Mouse (Mus musculus): Measurements from ENCODE around the gene Cd3eap.

Gene Cd3eap

DNA sequence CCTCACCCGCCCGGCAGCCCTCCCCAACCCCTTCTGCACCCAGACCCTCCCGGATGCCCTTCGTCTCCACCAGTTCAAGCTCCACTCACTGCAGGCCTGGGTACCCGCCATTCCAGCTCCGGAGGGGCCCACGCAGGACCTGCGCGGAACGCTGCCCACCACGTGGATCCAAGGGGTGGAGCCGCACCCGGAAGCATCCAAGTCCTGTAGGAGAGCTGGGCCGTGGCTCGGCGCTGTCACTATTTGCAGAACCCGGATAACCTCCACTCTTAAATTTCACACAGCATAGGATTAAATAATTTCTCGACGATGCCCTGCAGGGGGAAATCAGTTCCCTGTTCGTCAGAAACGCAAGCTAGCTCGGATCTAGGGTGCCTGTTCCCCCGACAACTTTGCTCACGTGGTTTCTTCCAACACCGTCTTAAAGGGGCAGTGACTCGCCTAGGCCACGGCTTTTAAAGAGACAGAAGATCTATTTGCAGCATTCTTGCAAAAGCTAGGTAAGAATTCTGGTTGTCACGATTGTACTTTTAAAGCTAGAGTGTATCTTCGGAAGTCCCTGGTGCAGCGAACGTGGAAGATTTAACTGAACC is at the start of gene Cd3eap, which contains the start of gene Ppp1r13l:
TSS of gene Cd3eap (minus strand) at position 185 of the 593 bp plus-strand sequence.
TSS of gene Ppp1r13l (plus strand) at position 451 of the 593 bp plus-strand sequence.
- peak; percentile 92 for DNase-seq (ENCODE audit: low read depth)

DNA sequence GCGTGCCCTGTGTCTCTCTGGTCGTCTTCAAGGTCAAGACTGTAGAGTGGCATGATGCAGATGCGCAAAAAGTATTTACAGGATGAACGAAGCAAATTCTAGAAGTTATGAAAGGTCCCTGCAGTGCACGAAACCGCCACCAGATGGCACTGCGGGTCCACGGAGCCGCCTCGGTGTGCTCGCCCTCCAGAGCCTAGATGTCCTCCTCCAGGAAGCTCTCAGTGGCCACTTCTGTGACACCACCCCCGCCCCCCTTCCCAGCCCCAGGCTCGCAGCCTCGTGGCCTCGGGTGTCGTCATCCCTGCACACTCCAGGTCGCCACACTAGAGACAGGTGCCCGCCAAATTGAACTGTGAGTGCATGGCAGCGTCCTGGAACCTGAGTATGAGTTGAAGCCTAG is 46.1 kb upstream of the Cd3eap start:
- peak; percentile 93 for DNase-seq (ENCODE audit: low read depth)

DNA sequence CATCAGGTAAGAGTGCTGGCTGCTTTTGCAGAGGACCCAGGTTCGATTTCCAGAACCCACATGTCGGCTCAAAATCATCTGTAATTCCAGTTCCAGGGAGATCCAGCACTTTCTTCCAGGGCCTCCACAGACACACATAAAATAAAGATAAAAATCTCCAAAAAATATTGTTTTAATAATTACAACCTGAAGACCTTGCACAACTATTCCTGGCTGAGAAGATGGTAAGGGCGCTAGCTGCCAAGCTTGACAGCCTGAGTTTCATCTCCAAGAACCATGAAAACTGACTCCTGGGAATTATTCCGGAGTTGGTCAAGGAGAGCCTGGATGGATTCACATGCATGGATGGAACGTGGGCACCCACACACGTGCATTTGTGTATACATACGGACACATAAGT is 45.2 kb upstream of the Cd3eap start, which contains the start of gene Ckm:
TSS of gene Ckm (plus strand) at position 301 of the 400 bp plus-strand sequence.
- no peak for DNase-seq (ENCODE audit: low read depth)

DNA sequence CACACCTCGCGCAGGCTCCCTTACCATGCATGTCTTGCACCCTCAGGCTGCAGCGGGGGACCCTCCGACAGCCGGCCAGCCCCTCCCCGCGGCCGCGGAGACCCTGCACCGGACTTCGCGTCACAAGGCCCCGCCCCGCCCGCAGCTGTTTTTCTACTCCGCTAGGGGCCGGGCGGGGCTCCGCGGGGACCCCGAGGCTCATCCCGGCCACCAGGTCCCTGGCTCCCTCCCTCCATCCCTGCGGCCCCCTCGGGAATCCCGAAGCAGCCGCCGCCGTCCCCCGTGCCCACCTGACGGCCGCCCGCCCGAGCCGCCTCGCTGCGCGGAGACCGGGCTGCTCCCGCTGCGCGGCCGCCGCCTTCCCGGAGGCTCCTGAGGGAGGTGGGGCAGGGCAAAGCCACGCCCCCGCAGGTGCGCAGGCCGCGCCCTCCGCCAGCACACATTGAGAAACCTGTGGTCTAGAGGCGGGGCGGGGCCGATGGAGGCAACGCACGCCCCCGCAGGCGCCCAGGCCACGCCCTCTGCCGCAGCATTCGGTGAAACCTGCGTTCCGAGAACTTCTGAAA is 44.5 kb upstream of the Cd3eap start, which contains the start of gene Klc3:
TSS of gene Klc3 (minus strand) at position 374 of the 566 bp plus-strand sequence.
- DNase-seq (ENCODE audit: low read depth) = peak; percentile 89

DNA sequence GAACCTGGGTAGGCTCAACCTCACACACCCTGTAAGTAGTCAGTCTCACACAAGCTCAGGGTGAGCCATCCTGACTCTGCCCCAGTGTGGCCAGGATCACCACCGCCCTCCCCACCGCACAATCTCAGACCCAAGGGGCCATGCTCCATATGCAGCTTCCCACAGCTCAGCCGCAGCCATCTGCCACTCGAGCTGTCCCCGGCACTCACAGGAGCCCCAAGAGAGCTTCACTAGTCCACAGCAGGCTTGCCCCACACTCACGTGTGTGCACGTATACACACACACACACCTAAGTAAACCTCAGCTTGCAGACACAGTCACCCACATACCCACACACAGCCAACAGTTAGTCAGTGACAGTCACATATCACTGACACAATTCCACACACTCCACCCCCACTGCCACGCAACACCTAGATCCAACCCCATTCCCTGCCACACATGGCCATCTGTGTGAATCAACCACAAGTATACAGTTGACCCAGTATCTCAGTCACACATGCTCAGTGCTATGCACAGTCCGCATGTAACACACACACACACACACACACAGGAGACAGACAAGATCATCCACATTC is 43.3 kb upstream of the Cd3eap start:
- DNase-seq (ENCODE audit: low read depth) = no peak

DNA sequence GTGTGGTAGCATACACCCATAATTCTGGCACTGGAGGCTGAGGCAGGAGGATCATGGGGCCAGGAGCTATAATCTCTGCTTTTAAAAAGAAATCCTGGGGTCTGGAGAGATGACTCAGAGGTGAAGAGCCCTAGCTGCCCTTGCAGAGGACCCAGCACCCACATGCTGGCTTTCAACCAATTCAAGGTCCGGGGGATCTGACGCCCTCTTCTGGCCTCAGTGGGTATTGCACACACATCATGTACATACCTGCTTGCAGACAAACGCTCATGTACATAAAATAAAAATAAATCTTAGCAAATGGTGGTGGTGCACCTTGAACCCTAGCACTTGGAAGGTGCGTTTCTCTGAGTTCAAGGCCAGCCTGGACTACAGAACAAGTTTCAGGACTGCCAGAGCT is 41.7 kb upstream of the Cd3eap start:
- DNase-seq (ENCODE audit: low read depth) = no peak

DNA sequence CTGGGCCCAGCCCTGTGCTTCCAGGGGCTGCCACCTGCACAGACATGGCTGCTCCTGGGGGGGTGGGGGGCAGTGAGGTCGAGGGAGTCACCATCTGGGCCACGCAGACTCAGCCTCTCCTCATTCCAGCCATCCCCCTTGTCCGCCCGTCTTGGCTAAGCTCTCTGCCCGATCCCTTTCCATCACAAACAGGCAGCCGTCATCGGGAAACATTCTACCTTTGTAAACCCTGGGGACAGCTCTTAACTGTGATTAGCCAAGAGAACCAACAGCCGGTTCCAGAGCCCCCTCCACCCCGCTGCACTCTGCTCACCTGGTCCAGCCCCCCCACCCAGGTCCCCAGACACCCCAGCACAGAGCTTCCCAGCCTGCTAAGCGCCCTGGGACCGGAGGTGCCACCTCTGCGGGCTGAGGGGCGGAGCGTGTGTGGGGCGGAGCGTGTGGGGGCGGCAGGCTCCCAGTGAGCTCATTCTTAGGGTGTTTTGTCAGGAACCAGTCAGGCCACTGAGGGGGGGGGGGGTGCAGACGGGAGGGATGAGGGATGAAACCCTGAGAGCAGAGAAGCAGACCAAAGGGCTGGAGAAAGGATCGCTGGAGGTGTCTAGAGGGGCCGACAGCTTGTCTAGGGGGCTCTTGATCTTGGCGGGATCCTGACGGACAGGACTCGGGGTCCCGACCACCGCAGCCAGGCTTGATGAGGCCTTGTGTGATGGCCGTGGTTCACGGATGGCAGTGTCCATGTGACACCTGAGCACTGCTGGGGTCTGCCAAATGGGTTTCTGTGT is 40.4 kb upstream of the Cd3eap start:
- peak; percentile 75 for DNase-seq (ENCODE audit: low read depth)

DNA sequence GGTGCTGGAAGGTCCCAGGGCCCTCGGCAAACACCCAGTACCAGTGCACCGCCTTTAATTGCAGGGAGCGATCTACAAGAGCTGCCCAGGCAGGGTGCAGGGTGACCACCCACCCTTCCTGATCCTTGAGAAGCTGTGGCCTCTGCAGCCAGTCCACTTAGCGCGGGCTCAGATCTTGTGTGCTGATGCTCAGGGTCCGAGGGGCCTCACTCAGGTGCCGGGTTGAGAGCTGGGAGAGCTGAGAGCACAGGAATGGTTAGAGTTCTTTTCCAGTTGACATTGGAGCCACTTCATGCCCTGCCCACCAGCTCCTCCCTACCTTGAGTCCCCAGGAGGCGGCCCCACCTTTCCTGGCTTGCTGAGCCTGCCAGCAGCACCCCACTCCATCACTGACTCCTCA is 35.2 kb upstream of the Cd3eap start:
- no peak for DNase-seq (ENCODE audit: low read depth)

DNA sequence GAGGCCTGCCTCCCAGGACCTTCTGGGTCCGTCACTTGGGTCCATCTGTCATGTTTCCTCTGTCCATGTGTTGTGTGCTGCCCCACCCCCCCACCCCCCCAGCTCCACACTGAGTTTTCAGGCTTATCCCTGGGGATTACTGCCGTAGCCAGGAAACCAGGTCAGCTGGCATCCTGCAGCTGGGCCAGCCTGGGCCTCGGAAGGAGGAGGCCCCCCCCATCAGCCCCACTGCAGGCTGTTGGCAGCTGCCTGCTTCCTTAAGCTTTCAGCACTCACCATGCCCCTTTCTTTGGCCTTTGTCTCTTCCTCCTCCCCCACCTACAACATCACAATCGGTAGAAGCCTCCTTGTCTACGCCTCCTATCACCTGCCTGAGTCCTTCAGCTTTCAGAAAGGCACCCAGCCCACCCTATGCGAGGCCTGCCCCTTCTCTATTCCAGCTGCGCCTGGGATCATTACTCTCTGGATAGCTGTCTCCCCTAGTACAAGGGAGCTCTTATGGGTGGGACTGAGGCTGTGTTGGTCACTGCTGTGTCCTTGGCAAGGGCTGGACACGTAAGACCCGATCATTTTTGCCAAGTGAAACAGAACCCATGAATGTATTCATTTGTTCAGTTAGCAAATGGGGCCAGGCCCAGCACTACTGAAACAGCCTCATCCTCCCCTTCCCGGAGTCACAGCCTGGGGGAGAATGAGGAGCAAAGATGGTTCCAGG is 29.6 kb upstream of the Cd3eap start:
- no peak for DNase-seq (ENCODE audit: low read depth)

DNA sequence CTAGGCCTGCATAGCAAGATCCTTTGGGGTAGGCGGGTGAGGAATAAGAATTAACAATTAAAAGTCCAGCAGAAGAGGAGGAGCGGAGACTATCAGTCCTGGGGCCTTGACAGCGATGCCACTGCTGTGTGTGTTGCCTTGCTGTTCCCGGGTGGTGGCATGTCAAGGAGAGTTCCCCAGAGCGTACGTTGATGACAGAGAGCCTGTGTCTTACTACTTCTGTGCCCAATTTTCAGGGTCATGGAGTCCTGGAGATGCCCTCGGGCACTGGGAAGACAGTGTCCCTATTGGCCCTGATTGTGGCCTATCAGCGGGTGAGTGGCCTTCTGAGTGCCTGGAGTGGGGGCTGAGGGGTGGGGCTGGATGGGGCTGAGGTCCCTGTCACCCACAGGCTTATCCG is 24.4 kb upstream of the Cd3eap start:
- DNase-seq (ENCODE audit: low read depth) = no peak

DNA sequence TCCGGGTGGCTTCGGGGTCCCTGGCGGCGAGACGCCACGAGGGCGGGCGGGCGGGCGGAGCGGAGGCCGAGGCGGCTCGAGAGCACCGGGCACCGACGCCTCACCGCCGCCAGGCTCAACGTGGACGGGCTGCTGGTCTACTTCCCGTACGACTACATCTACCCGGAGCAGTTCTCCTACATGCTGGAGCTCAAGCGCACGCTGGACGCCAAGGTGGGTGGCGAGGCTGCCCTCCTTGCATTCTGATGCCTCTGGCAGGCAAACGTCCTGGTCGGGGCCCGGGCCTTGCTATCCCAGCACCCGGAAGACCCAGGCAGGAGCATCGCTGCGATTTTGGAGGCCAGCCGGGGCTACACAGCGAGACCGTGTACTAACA is 22.9 kb upstream of the Cd3eap start:
- DNase-seq (ENCODE audit: low read depth) = no peak

DNA sequence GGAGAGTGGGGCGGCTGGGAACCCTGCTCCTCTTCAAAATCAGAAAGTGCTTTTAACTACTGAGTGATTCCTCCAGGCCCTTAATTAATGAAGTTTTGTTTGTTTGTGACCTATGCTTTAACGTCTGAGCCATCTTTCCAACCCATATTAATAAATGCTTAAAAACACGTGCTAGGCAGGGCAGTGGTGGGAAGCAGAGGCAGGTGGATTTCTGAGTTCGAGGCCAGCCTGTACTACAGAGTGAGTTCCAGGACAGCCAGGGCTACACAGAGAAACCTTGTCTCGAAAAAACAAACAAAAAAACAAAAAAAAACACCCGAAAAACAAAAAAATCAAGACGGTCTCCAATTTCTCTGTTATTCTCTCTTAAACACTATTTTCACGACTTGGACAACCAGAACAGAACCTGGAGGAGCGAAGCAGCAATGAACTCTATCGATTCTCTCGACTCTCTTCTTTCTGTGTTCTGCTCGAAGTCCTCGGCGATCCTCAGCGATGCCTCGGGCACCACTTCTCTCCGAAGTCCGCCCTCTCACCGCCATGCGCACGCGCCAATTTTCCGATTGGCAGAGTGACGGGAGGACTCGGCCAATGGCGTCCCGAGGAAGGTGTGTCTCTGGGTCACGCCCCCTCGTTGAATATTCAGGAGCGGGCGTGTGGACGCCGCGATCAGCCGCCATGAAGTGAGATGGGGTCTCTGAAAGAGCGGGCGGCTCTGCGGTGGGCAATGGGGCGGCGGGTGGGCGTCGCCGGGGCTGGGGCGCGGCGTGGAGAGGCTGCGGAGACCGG is 22.3 kb upstream of the Cd3eap start, which contains the start of gene Ercc2:
TSS of gene Ercc2 (plus strand) at position 634 of the 789 bp plus-strand sequence.
- DNase-seq (ENCODE audit: low read depth) = peak; percentile 99

DNA sequence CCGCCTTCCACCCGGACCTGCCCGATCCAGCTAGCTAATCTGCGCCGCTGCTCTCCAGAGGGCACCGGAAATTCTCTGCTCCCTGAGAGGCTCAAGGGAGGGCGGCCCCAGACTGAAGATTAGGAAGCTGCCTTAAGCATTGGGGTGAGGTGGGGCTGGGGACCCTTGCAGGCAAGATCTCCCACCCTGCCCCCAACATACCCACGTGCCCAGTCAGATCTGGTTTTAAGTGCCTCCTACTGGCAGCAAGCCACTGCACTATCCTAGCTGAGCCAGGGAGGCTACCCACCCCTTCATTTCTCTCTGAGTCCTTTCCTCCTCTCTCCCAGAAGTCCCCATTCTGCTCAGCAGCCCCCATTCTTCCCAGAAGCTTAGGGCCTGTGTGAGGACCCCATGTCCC is 18.8 kb upstream of the Cd3eap start:
- DNase-seq (ENCODE audit: low read depth) = no peak

DNA sequence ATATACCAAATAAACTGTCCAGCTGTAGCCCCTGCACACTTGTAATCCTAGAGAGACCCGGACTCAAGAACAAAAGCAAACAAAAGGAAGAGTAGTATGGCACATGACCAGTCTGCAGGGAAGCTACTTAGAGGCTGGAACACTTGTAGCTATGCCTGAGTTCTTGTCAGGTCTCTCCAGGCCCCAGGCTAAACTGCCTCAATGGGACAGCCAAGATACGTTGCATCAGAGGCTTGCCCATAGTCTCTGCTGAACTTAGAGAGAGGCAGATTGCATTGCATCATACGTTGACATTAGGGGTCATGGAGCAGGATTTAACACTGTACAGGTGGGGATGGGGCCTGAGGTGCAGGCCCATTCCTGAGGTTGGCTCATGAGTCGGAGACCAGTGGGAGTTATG is 16.7 kb upstream of the Cd3eap start:
- DNase-seq (ENCODE audit: low read depth) = no peak

DNA sequence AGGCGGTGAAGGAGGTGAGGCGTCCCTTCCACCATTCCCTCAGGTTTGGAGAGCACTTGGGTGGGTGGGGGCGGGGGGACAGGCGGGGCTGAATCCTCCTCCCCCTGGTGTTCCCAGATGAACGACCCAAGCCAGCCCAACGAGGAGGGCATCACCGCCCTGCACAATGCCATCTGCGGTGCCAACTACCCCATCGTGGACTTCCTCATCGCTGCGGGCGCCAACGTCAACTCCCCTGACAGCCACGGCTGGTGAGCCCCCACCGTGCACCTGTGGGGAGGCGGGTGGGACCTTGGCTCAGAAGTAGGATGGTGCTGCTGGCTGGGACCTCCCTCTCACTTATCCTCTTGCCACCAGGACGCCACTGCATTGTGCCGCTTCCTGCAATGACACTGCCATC is 16.1 kb upstream of the Cd3eap start:
- no peak for DNase-seq (ENCODE audit: low read depth)

DNA sequence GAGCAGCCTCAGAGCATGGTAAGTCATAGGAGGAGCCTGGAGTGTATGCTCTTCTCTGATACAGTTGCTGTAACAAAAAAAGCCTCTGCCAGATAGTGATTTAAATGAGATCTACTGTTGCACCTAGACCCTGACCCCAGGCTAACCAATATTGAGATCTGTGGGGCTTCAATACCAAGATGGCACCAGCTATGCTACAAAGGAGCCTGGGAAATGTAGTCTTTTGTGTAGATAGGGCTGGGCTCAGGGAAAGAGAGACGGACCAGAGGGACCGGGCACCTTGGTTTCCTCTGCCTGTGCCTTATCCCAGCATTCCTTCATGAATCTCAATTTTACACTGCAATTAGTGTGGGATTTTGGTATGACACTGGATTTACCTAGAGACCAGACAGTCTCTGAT is 14.1 kb upstream of the Cd3eap start:
- no peak for DNase-seq (ENCODE audit: low read depth)

DNA sequence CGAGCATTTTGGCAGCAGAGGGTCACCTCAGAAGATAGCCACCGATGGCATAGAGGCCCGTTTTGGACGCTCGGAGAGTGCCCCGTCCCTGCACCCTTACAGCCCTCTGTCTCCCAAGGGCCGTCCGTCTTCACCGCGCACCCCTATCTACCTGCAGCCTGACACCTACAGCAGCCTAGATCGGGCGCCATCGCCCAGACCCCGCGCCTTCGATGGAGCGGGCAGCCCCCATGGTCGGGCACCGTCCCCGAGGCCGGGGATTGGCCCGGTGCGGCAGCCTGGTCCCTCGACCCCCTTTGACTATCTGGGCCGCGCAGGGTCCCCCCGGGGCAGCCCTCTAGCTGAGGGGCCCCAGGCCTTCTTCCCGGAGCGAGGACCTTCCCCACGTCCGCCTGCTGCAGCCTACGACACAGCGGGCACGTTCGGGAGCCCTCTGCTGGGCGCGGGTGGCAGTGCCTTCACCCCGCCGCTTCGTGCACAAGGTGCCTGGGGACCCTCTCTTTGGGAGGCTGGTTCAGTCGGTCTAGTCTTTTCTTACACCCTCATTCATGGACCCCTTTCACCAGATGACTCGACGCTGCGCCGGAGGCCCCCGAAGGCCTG is 10.6 kb upstream of the Cd3eap start:
- DNase-seq (ENCODE audit: low read depth) = peak; percentile 82

DNA sequence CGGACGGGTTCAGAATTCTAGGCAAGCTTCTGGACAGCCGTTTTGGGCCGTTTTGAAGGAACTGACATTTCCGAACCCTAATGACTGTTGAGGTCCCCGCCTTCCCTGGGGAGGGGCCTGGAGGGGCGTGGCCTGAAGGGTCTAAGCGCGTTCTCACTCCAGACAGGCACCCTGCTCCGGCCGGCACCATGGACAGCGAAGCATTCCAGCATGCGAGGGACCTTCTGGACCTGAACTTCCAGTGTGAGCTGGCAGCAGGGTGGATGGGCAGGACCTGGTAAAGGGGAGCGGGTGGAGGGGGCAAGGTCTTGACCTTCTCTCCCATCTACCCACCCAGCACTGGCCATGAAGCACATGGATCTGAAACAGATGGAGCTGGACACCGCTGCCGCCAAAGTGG is 9.1 kb upstream of the Cd3eap start:
- no peak for DNase-seq (ENCODE audit: low read depth)

DNA sequence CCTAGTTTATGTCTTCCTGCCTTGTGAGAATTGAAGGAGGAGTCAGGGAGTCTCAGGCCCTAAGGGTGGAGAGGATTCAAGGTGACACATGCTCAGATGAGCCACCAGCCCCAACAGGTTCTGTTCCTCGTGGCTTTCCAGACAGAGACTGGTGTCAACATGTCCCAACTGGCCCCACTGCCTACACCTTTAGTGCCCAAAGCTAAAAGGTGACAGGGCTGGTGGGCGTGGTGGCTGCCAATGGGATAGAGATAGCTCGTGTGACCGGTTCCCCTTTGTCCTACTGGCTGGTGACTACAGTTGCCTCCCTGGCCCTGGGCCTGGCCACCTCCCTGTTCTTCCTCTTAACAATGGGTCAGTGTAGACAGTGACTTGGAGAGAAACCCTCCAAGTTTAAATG is 6.1 kb upstream of the Cd3eap start:
- DNase-seq (ENCODE audit: low read depth) = no peak

DNA sequence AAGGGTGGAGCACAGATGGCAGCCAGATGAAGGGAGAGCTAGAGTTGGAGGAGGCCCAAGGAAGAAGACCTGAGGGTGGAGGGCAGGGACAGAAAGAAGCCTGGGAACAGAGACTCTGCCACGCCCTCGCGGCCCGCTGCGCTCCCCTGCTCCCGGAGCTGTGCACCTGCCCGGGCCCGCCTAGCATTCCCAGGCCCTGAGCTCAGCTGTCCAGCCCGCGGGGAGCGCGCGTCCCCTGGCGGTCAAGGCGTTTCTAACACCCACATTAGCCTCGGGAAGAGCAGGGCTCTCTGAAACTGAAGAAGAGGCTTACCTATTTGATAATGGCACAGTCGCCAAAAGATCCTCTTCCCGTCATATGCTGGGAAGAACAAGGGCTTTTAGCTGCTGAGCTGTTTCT is 4.6 kb upstream of the Cd3eap start:
- DNase-seq (ENCODE audit: low read depth) = peak; percentile 77

DNA sequence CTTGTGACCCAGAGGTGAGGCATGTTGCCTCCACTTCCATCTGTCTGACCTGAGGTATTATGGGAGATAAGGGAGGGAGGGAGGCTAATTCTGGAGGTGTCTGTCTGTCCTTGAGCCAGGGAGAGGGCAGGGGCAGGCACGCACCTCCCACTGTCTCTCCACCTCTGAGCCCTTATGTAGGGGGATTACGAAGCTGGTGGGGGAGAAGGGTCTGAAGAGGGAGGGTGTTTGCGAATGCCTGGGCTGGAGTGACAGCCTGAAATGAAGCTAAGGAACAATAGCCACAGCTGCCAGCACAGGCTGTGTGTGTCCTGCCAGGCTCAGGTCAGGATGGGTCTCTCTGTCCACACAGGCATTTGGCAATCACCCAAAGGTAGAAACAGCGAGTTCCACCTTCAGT is 3.0 kb upstream of the Cd3eap start:
- no peak for DNase-seq (ENCODE audit: low read depth)

Measured in naive thymus-derived CD4-positive, alpha-beta T cell, adult 2 months (primary cell).